In genomic region chr7:45308551-45309240, GRCm38 (mm10) we compare ENCODE assay signal across 13 mouse cellular contexts. TPM values are rescaled to one million over a fixed set of nuclear protein-coding genes. Genes with fewer than 3 reads are reported as not detected.
DNase-seq lines count a peak whose midpoint lies in the region; ATAC-seq and TF ChIP-seq lines count a peak whose summit lies in the region.
"Had no signal": no experiment of that assay in that cellular context is flagged by ENCODE, and none has a peak within 500 bp of the region (broad histone marks: within the 10 kb centered on the region; RNA-seq: fewer than 3 reads in every experiment).

No protein-coding gene starts in this region.

- in situ Hi-C loops in CH12.LX (cut with MboI; ENCODE audit: low pct_ligation_motif_present, low pct_unique_long_range_greater_than_20kb, low sequenced_read_pairs): loop anchor here (5.0 to 10.0 kb wide), 3 partner anchors 39 to 144 kb away; partner anchors contain the start of genes Slc17a7 and Snrnp70

- H3K4me1 ChIP-seq in forebrain, embryonic 14.5 days (ENCODE audit: control insufficient read depth, insufficient read depth, low read length): peaks cover 13% of the 10 kb centered on the region
- peaks cover 2% of the 10 kb centered on the region; the same call in 1 of the 2 replicates for H3K4me1 ChIP-seq in forebrain, embryonic 11.5 days (replicated peaks; ENCODE audit: control insufficient read depth, insufficient read depth, low read length)
- no peaks in the 10 kb centered on the region for H3K4me1 ChIP-seq in lung, adult 2 months (ENCODE audit: control insufficient read depth, insufficient read depth, low read length)
- peaks cover 5 to 18% of the 10 kb centered on the region in 2 experiments for H3K4me1 ChIP-seq in CH12.LX (ENCODE audit: control insufficient read depth in 1 of 2, insufficient read depth in 2 of 2)
- H3K4me1 ChIP-seq in heart, embryonic 12.5 days (replicated peaks): peaks cover 21% of the 10 kb centered on the region

- no peak for DNase-seq in forebrain, embryonic 14.5 days (ENCODE audit: low spot score)
- no peak for DNase-seq in forebrain, embryonic 11.5 days (ENCODE audit: low spot score)
- peak; percentile 37 for DNase-seq in lung, postnatal 36 days
- DNase-seq in lung, adult 2 months: no peak
- DNase-seq in CH12.LX (ENCODE audit: extremely low read depth): peak; percentile 31
- peak; percentile 62 for DNase-seq in induced T-regulatory cell, adult 2 months (ENCODE audit: low read depth)
- no peak for DNase-seq in spleen, postnatal 4 days (ENCODE audit: low spot score in 2 of 2)

- TF ChIP-seq EP300 in CH12.LX (IDR thresholded peaks at IDR 0.05; ENCODE audit: low read length): no peak

- no peaks in the 10 kb centered on the region for H3K27me3 ChIP-seq in forebrain, embryonic 14.5 days (replicated peaks; ENCODE audit: control insufficient read depth, insufficient read depth, low read length)
- H3K27me3 ChIP-seq in forebrain, embryonic 11.5 days (ENCODE audit: control insufficient read depth, insufficient read depth, low read length): no peaks in the 10 kb centered on the region
- peaks cover 1% of the 10 kb centered on the region for H3K27me3 ChIP-seq in CH12.LX (replicated peaks)
- H3K27me3 ChIP-seq in heart, embryonic 12.5 days (replicated peaks): no peaks in the 10 kb centered on the region
- H3K27me3 ChIP-seq: intestine, embryonic 15.5 days had no signal

- dilution Hi-C loops in CH12.LX (cut with MboI; ENCODE audit: extremely low pct_ligation_motif_present, extremely low pct_unique_long_range_greater_than_20kb, low sequenced_read_pairs): no loop called here

- no peak overlapping the region for H3K4me2 ChIP-seq in forebrain, embryonic 14.5 days (ENCODE audit: low read length)
- no peak overlapping the region for H3K4me2 ChIP-seq in forebrain, embryonic 11.5 days (ENCODE audit: low read depth, low read length, severe bottlenecking)
- H3K4me2 ChIP-seq in CH12.LX (ENCODE audit: insufficient read depth, low read depth, poor library complexity, severe bottlenecking): peak overlapping the region; percentile 59; the same call in 1 of the 2 replicates
- H3K4me2 ChIP-seq in heart, embryonic 12.5 days: no peak overlapping the region
- H3K4me2 ChIP-seq: intestine, embryonic 15.5 days had no signal

- TF ChIP-seq RAD21 in CH12.LX (IDR thresholded peaks at IDR 0.05; ENCODE audit: low read depth, low read length): no peak

- no peaks in the 10 kb centered on the region for H3K36me3 ChIP-seq in forebrain, embryonic 14.5 days (ENCODE audit: control insufficient read depth, insufficient read depth, low read length)
- H3K36me3 ChIP-seq in forebrain, embryonic 11.5 days (ENCODE audit: control insufficient read depth, insufficient read depth, low read length): no peaks in the 10 kb centered on the region
- peaks cover 0 to 16% of the 10 kb centered on the region in 2 experiments for H3K36me3 ChIP-seq in CH12.LX (replicated peaks in 1 of 2; ENCODE audit: control insufficient read depth in 1 of 2, insufficient read depth in 1 of 2, low read length in 1 of 2)
- H3K36me3 ChIP-seq in heart, embryonic 12.5 days: peaks cover 27% of the 10 kb centered on the region

- no peak for TF ChIP-seq CTCF in lung, adult 2 months (IDR thresholded peaks at IDR 0.05; ENCODE audit: insufficient read depth, low read length)
- no peak for TF ChIP-seq CTCF in CH12.LX (conservative IDR thresholded peaks at IDR 0.05 in 1 of 2, IDR thresholded peaks at IDR 0.05 in 1 of 2; ENCODE audit: low read depth in 2 of 2, low read length in 2 of 2)

- no peak for TF ChIP-seq POLR2A in lung, adult 2 months (IDR thresholded peaks at IDR 0.05; ENCODE audit: borderline replicate concordance, extremely low read depth, low read depth, low read length)
- TF ChIP-seq POLR2A in CH12.LX (IDR thresholded peaks at IDR 0.05; ENCODE audit: low read depth, low read length): peak; percentile 38; the same call in 1 of the 2 replicates

- no peak for ATAC-seq in forebrain, embryonic 14.5 days
- no peak for ATAC-seq in forebrain, embryonic 11.5 days (replicated peaks; ENCODE audit: low FRiP score)
- ATAC-seq in heart, embryonic 12.5 days (ENCODE audit: insufficient number of reproducible peaks, low FRiP score): no peak
- ATAC-seq: intestine, embryonic 15.5 days had no signal

- H3K27ac ChIP-seq in forebrain, embryonic 14.5 days (ENCODE audit: low read depth, low read length): no peak overlapping the region
- no peak overlapping the region for H3K27ac ChIP-seq in forebrain, embryonic 11.5 days (ENCODE audit: low read depth, low read length)
- no peak overlapping the region for H3K27ac ChIP-seq in CH12.LX (ENCODE audit: insufficient read depth, low read depth)
- no peak overlapping the region for H3K27ac ChIP-seq in heart, embryonic 12.5 days (ENCODE audit: poor library complexity, severe bottlenecking)
- H3K27ac ChIP-seq: intestine, embryonic 15.5 days had no signal

- 73% methylated on average over 14 of the region's 15 CpGs for WGBS in forebrain, embryonic 14.5 days
- 66% methylated on average over 14 of the region's 15 CpGs for WGBS in forebrain, embryonic 11.5 days
- 64% methylated on average over 15 of the region's 15 CpGs for WGBS in lung, adult 2 months
- 66% methylated on average over 15 of the region's 15 CpGs for WGBS in heart, embryonic 12.5 days

- H3K4me3 ChIP-seq in forebrain, embryonic 14.5 days (ENCODE audit: low read depth, low read length): no peak overlapping the region
- no peak overlapping the region for H3K4me3 ChIP-seq in forebrain, embryonic 11.5 days (ENCODE audit: low read depth, low read length)
- no peak overlapping the region for H3K4me3 ChIP-seq in lung, adult 2 months (replicated peaks; ENCODE audit: extremely low read depth, low read depth, low read length)
- H3K4me3 ChIP-seq in CH12.LX (replicated peaks in 1 of 3; ENCODE audit: low read depth in 2 of 3, low read length in 2 of 3, poor library complexity in 1 of 3): peak overlapping the region; percentile 13 to 58 (median 55)
- no peak overlapping the region for H3K4me3 ChIP-seq in heart, embryonic 12.5 days
- H3K4me3 ChIP-seq: intestine, embryonic 15.5 days had no signal

- no peaks in the 10 kb centered on the region for H3K9me3 ChIP-seq in forebrain, embryonic 14.5 days (replicated peaks; ENCODE audit: control insufficient read depth, low read length)
- H3K9me3 ChIP-seq in forebrain, embryonic 11.5 days (ENCODE audit: control insufficient read depth, low read length): no peaks in the 10 kb centered on the region
- H3K9me3 ChIP-seq in CH12.LX (replicated peaks; ENCODE audit: low read length): no peaks in the 10 kb centered on the region
- H3K9me3 ChIP-seq in heart, embryonic 12.5 days (replicated peaks): no peaks in the 10 kb centered on the region
- H3K9me3 ChIP-seq: intestine, embryonic 15.5 days had no signal

- H3K79me2 ChIP-seq in CH12.LX (replicated peaks; ENCODE audit: control insufficient read depth, extremely low read depth, insufficient read depth, poor library complexity, severe bottlenecking): no peaks in the 10 kb centered on the region

- H3K9ac ChIP-seq in forebrain, embryonic 14.5 days (ENCODE audit: low read length): peak overlapping the region; percentile 13; the same call in 1 of the 2 replicates
- H3K9ac ChIP-seq in forebrain, embryonic 11.5 days (ENCODE audit: low read length): no peak overlapping the region
- peak overlapping the region; percentile 29; the same call in 1 of the 2 replicates for H3K9ac ChIP-seq in CH12.LX (ENCODE audit: insufficient read depth, low read depth)
- H3K9ac ChIP-seq in heart, embryonic 12.5 days: no peak overlapping the region
- H3K9ac ChIP-seq: intestine, embryonic 15.5 days had no signal

TF ChIP-seq in CH12.LX, 34 proteins besides CTCF, POLR2A, EP300 and RAD21 (continues in another document):
- TF ChIP-seq E2F4 (IDR thresholded peaks at IDR 0.05; ENCODE audit: insufficient replicate concordance, low read depth, low read length): no peak
- no peak for TF ChIP-seq MYC (IDR thresholded peaks at IDR 0.05; ENCODE audit: low read depth, low read length)
- no peak for TF ChIP-seq ZNF384 (IDR thresholded peaks at IDR 0.05; ENCODE audit: low read depth, low read length)
- TF ChIP-seq SMC3 (IDR thresholded peaks at IDR 0.05; ENCODE audit: low read depth, low read length): no peak
- TF ChIP-seq MXI1 (IDR thresholded peaks at IDR 0.05; ENCODE audit: low read depth, low read length): no peak

RNA-seq across cellular contexts. Expression of gene Trpm4, which starts 24.9 kb away (rescaled TPM):
- polyA plus RNA-seq in forebrain, embryonic 14.5 days (2014; fragmentation: Nextera tagmentation; extraction: Ambion mirVana): 6.5 and 9.8 TPM in 2 replicates
- 5.6 and 6.8 TPM in 2 replicates for polyA plus RNA-seq in forebrain, embryonic 11.5 days (2014; fragmentation: Nextera tagmentation; extraction: Ambion mirVana)
- polyA plus RNA-seq in lung, adult 2 months (2012; rRNA removed): 41.8 and 44.8 TPM in 2 replicates
- total RNA-seq in CH12.LX (2012; rRNA removed) (10.7 and 17.6 TPM in 2 replicates), CH12.LX (2014; rRNA removed) (8.6 and 12.0 TPM in 2 replicates)
- 9.3 and 11.0 TPM in 2 replicates for polyA plus RNA-seq in CH12.LX (2012; ENCODE audit: insufficient read length, low read depth)
- 15.2 and 15.4 TPM in 2 replicates for polyA plus RNA-seq in heart, embryonic 12.5 days (2016; fragmentation: Nextera tagmentation; extraction: Ambion mirVana)

RNA-seq across cellular contexts. Expression of gene Hrc, which starts 26.4 kb away (rescaled TPM):
- 0.06 TPM in 1 of 2 replicates, not detected in the other for polyA plus RNA-seq in forebrain, embryonic 14.5 days (2014; fragmentation: Nextera tagmentation; extraction: Ambion mirVana)
- polyA plus RNA-seq in forebrain, embryonic 11.5 days (2014; fragmentation: Nextera tagmentation; extraction: Ambion mirVana): not detected in 2 replicates
- polyA plus RNA-seq in lung, adult 2 months (2012; rRNA removed): 2.4 and 10.0 TPM in 2 replicates
- total RNA-seq in CH12.LX (2012; rRNA removed) (0.13 and 0.21 TPM in 2 replicates), CH12.LX (2014; rRNA removed) (not detected in 2 replicates)
- 0.10 and 0.16 TPM in 2 replicates for polyA plus RNA-seq in CH12.LX (2012; ENCODE audit: insufficient read length, low read depth)
- polyA plus RNA-seq in heart, embryonic 12.5 days (2016; fragmentation: Nextera tagmentation; extraction: Ambion mirVana): 25.5 and 26.9 TPM in 2 replicates

RNA-seq across cellular contexts. Expression of gene Slc6a21, which starts 31.4 kb away (rescaled TPM):
- polyA plus RNA-seq in forebrain, embryonic 14.5 days (2014; fragmentation: Nextera tagmentation; extraction: Ambion mirVana): not detected in 2 replicates
- not detected in 2 replicates for polyA plus RNA-seq in forebrain, embryonic 11.5 days (2014; fragmentation: Nextera tagmentation; extraction: Ambion mirVana)
- not detected in 2 replicates for polyA plus RNA-seq in lung, adult 2 months (2012; rRNA removed)
- total RNA-seq in CH12.LX (2012; rRNA removed) (not detected in 2 replicates), CH12.LX (2014; rRNA removed) (not detected in 2 replicates)
- not detected in 2 replicates for polyA plus RNA-seq in CH12.LX (2012; ENCODE audit: insufficient read length, low read depth)
- polyA plus RNA-seq in heart, embryonic 12.5 days (2016; fragmentation: Nextera tagmentation; extraction: Ambion mirVana): not detected in 2 replicates
- total RNA-seq: adrenal gland, postnatal 25 days; gastrocnemius, postnatal 14 days; layer of hippocampus, adult 18-20 months had no signal
- polyA plus RNA-seq: heart, postnatal 0 days; intestine, embryonic 15.5 days had no signal

RNA-seq across cellular contexts. Expression of gene Ppfia3, which starts 58.1 kb away (rescaled TPM):
- 10.7 and 17.3 TPM in 2 replicates for polyA plus RNA-seq in forebrain, embryonic 14.5 days (2014; fragmentation: Nextera tagmentation; extraction: Ambion mirVana)
- polyA plus RNA-seq in forebrain, embryonic 11.5 days (2014; fragmentation: Nextera tagmentation; extraction: Ambion mirVana): 11.6 and 13.0 TPM in 2 replicates
- 1.2 and 3.7 TPM in 2 replicates for polyA plus RNA-seq in lung, adult 2 months (2012; rRNA removed)
- total RNA-seq in CH12.LX (2012; rRNA removed) (1.5 and 1.9 TPM in 2 replicates), CH12.LX (2014; rRNA removed) (0.21 and 0.32 TPM in 2 replicates)
- polyA plus RNA-seq in CH12.LX (2012; ENCODE audit: insufficient read length, low read depth): 0.57 and 0.61 TPM in 2 replicates
- polyA plus RNA-seq in heart, embryonic 12.5 days (2016; fragmentation: Nextera tagmentation; extraction: Ambion mirVana): 2.6 and 3.3 TPM in 2 replicates

Comparison
In these comparisons a context has a peak if more than half of its experiments do, and no peak if none do; other contexts are left out.
1. DNase-seq: peak in lung, postnatal 36 days (single experiment), CH12.LX (single experiment) and induced T-regulatory cell, adult 2 months (single experiment); none in forebrain, embryonic 14.5 days (single experiment), forebrain, embryonic 11.5 days (single experiment), lung, adult 2 months (single experiment) and spleen, postnatal 4 days (0 of 2).
2. H3K9ac ChIP-seq: peak in forebrain, embryonic 14.5 days (single experiment) and CH12.LX (single experiment); none in forebrain, embryonic 11.5 days (single experiment) and heart, embryonic 12.5 days (single experiment).
3. H3K4me3 ChIP-seq: peak in CH12.LX (3 of 3); none in forebrain, embryonic 14.5 days (single experiment), forebrain, embryonic 11.5 days (single experiment), lung, adult 2 months (single experiment) and heart, embryonic 12.5 days (single experiment).